Mouse (Mus musculus): ENCODE results near the gene Sytl3. TPM values are rescaled to one million over a fixed set of nuclear protein-coding genes. Genes with fewer than 3 reads are reported as not detected.

Sytl3 gene
- polyA plus RNA-seq, 1 experiment from 2014 or later, result 0.13 TPM

DNA sequence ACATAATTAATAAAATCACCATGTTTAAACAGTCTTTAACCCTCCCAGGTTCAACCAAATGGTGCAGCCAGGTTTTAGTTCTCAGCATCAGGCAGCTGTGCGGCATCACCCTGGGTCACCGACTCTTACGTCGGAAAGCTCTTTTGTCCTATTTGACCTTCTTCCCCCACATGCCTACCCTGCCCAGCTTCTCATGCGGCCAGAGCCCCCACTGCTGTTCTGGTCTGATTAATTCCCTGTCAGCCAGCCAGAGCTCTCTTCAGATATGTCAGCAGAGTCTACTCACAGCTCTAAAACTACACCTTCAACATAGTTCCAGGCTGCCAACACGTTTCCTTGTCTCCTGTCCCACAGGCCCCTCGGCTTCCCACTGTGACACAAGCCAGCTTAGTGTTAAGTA is 88.6 kb downstream of the Sytl3 start:
- Histone ChIP-seq H3K9me3 (ENCODE audit: low read depth, low read length) (no peaks in the 10 kb centered on the region), H3K27ac (ENCODE audit: low read depth) (no peak overlapping the region), H3K27me3 (ENCODE audit: insufficient read depth, low read length) (no peaks in the 10 kb centered on the region), H3K9ac (no peak overlapping the region), H3K4me1 (ENCODE audit: insufficient read depth) (peaks cover 2% of the 10 kb centered on the region), H3K4me2 (no peak overlapping the region), H3K4me3 (ENCODE audit: low read depth, low read length) (no peak overlapping the region), H3K36me3 (ENCODE audit: insufficient read depth) (peaks cover 46% of the 10 kb centered on the region; the same call in 1 of the 2 replicates)
- 53% methylated on average over 7 of the region's 7 CpGs for WGBS
- ATAC-seq (ENCODE audit: insufficient read depth) (no peak), DNase-seq (no peak)
- TF ChIP-seq CTCF (IDR thresholded peaks at IDR 0.05; ENCODE audit: low read depth), result no peak

DNA sequence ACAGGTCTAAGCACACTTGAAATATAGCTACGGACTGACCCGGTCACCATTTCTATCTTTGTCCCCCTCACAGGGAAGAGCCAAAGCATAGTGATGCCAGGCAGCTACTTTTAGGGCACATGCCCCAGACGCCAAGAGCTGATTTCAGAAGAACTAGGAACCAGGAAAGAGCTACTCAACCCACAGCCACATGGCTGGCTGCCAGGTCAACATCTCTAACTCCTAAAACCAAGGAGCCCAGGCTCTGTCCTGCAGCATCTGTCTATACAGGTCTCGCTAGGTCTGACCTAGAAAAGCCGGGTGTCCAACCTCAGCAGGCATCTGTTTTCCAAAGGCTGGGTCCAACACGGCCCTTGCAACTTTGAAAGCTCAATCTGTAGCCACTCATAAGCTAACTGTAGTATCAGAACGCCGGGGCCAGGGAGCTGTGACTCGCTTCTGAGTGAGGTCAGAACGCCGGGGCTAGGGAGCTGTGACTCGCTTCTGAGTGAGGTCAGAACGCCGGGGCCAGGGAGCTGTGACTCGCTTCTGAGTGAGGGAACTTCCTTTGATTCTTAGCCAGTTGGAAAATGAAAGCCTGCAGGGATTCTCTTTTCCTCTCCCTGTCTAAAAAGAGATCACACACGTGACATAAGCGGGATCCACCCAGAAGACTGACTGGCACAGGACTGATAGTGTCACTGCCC is 90.0 kb downstream of the Sytl3 start:
- WGBS, result 67% methylated on average over 17 of the region's 17 CpGs
- H3K36me3 ChIP-seq (ENCODE audit: insufficient read depth), result peaks cover 56% of the 10 kb centered on the region
- no peaks in the 10 kb centered on the region for H3K27me3 ChIP-seq (ENCODE audit: insufficient read depth, low read length)
- no peak for TF ChIP-seq CTCF (IDR thresholded peaks at IDR 0.05; ENCODE audit: low read depth)
- no peak overlapping the region for H3K4me2 ChIP-seq
- ATAC-seq (ENCODE audit: insufficient read depth) (no peak), DNase-seq (peak; percentile 38)
- no peaks in the 10 kb centered on the region for H3K9me3 ChIP-seq (ENCODE audit: low read depth, low read length)
- H3K4me3 ChIP-seq (ENCODE audit: low read depth, low read length), result no peak overlapping the region
- no peak overlapping the region for H3K27ac ChIP-seq (ENCODE audit: low read depth)
- H3K4me1 ChIP-seq (ENCODE audit: insufficient read depth), result no peaks in the 10 kb centered on the region; the same call in 1 of the 2 replicates
- no peak overlapping the region for H3K9ac ChIP-seq

DNA sequence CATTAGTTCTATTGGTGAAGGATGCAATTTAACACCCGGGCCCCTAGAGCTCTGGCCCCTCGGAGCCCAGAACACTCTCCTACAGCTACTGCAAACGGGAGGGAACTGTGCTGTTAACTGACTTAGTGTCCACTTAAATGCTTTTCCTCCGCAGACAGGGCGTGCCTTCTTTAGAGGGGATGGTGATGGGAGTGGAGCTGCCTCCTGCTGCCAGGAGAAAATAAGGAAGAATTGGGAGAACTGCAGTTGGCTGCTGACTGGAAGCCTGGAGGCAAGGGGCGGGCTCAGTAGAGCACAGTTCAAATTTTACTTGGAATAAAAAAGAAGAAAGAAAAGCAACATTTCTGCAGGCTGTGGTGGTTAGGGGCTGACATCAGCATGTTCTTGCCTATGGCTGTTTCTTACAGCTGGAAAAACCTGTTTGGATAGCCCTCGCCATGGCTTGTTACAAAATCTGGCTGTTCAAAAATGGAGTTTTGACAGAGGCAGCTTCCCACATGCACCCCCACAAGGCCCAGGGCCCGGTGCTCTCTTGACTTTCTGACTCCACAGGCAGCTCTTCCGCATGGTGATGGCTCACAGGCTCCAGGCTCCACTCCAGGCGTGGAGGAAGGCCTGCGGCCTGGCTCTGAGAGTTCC is 92.4 kb downstream of the Sytl3 start:
- Histone ChIP-seq H3K27ac (ENCODE audit: low read depth) (peak overlapping the region; percentile 1; the same call in 1 of the 2 replicates), H3K4me1 (ENCODE audit: insufficient read depth) (no peaks in the 10 kb centered on the region; the same call in 1 of the 2 replicates), H3K9me3 (ENCODE audit: low read depth, low read length) (no peaks in the 10 kb centered on the region), H3K4me2 (no peak overlapping the region), H3K4me3 (ENCODE audit: low read depth, low read length) (no peak overlapping the region), H3K9ac (no peak overlapping the region), H3K27me3 (ENCODE audit: insufficient read depth, low read length) (no peaks in the 10 kb centered on the region), H3K36me3 (ENCODE audit: insufficient read depth) (peaks cover 60% of the 10 kb centered on the region)
- 65% methylated on average over 11 of the region's 11 CpGs for WGBS
- ATAC-seq (ENCODE audit: insufficient read depth), result no peak
- TF ChIP-seq CTCF (IDR thresholded peaks at IDR 0.05; ENCODE audit: low read depth), result no peak
- peak; percentile 31 for DNase-seq

DNA sequence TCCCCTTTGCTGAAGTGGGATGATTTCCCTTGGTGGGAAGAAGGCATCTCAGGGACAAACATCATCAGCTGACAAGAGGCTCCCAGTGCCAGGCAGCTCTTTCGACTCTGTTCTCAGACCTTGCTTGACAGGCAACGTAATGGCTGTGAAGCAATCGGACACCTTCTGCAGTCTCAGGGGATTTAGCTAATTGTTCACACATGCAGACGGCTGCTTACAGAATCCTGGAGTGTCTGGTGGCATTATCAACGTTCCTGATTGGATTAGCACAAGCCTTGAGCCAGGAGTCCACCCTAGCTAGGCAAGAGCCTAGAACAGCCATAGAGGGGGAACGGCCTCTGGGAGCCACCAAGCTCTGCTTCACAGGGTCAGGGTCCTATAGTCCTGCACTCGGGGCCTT is 93.5 kb downstream of the Sytl3 start:
- Histone ChIP-seq H3K27me3 (ENCODE audit: insufficient read depth, low read length) (no peaks in the 10 kb centered on the region), H3K27ac (ENCODE audit: low read depth) (no peak overlapping the region), H3K4me2 (no peak overlapping the region), H3K4me1 (ENCODE audit: insufficient read depth) (no peaks in the 10 kb centered on the region; the same call in 1 of the 2 replicates), H3K4me3 (ENCODE audit: low read depth, low read length) (no peak overlapping the region), H3K9me3 (ENCODE audit: low read depth, low read length) (no peaks in the 10 kb centered on the region), H3K36me3 (ENCODE audit: insufficient read depth) (peaks cover 53% of the 10 kb centered on the region), H3K9ac (no peak overlapping the region)
- 62% methylated on average over 7 of the region's 7 CpGs for WGBS
- no peak for TF ChIP-seq CTCF (IDR thresholded peaks at IDR 0.05; ENCODE audit: low read depth)
- ATAC-seq (ENCODE audit: insufficient read depth) (no peak), DNase-seq (no peak)

DNA sequence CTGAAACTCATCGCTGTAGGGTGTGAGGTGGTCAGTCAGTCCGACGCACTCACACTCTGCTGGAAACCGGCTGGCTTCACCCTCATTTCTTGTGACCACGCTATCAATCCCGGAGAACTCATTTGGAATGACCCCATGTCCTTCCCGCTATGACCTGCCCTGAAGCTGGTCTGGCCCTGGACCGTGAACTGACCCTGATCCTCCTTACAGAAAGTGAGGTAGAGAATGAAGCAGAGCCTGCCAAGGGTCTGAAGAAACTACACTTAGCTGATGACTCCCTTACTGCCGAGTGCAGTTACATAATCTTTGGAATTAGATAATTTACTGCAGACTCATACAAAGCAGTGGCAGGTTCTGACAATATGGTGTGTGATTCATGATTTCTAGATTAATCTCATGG is 96.3 kb downstream of the Sytl3 start:
- 81% methylated on average over 9 of the region's 9 CpGs for WGBS
- no peak overlapping the region for H3K9ac ChIP-seq
- no peak for DNase-seq

DNA sequence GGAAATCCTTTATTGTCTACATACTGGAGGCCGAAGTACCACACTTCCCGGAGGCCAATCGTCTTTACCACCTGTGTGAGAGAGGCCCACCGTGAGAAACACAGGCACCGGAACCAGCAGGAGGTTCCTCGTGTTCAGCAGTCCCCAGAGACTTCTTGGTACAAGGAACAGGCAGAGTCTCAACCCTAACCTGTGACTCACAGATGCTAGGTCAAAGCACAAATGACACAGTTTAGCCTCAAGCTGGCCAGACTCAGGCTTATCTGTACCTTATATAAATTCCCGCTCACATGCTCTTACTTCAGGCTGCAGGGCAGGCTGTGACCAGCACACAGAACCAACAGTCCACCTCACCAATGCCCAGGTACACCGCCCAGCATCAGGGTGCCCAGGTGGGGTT is 97.0 kb downstream of the Sytl3 start:
- Histone ChIP-seq H3K27ac (ENCODE audit: low read depth) (no peak overlapping the region), H3K27me3 (ENCODE audit: insufficient read depth, low read length) (no peaks in the 10 kb centered on the region), H3K4me3 (ENCODE audit: low read depth, low read length) (no peak overlapping the region), H3K9ac (no peak overlapping the region), H3K36me3 (ENCODE audit: insufficient read depth) (peaks cover 42% of the 10 kb centered on the region), H3K9me3 (ENCODE audit: low read depth, low read length) (no peaks in the 10 kb centered on the region), H3K4me1 (ENCODE audit: insufficient read depth) (no peaks in the 10 kb centered on the region; the same call in 1 of the 2 replicates), H3K4me2 (no peak overlapping the region)
- WGBS, result 84% methylated on average over 8 of the region's 8 CpGs
- ATAC-seq (ENCODE audit: insufficient read depth) (no peak), DNase-seq (no peak)
- no peak for TF ChIP-seq CTCF (IDR thresholded peaks at IDR 0.05; ENCODE audit: low read depth)

More for the DNA sequence above, 96.3 kb downstream of the Sytl3 start:
- Histone ChIP-seq H3K27ac (ENCODE audit: low read depth) (no peak overlapping the region), H3K36me3 (ENCODE audit: insufficient read depth) (peaks cover 49% of the 10 kb centered on the region), H3K4me3 (ENCODE audit: low read depth, low read length) (no peak overlapping the region), H3K4me2 (no peak overlapping the region), H3K9me3 (ENCODE audit: low read depth, low read length) (no peaks in the 10 kb centered on the region), H3K4me1 (ENCODE audit: insufficient read depth) (no peaks in the 10 kb centered on the region; the same call in 1 of the 2 replicates), H3K27me3 (ENCODE audit: insufficient read depth, low read length) (no peaks in the 10 kb centered on the region)
- ATAC-seq (ENCODE audit: insufficient read depth), result no peak
- TF ChIP-seq CTCF (IDR thresholded peaks at IDR 0.05; ENCODE audit: low read depth), result no peak

DNA sequence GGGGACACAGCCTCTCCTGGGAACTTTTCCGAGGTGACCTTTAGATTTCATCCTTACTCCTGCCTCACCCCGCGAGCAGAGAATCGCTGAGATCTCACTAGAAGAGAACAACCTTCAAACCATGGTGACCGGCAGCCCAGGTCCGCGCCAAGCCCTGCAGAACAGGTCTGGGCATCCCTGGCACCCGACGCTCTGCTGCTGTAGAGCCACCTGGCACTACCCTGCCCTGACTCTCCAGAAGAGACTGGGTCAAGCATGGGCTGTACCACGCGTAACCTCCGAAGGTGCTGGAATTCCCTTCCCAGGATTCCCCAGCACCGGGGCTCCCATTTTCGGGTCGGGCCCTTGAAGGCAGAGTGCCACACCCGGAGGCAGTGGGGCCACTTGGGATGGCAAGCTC is 99.0 kb downstream of the Sytl3 start:
- WGBS, result 91% methylated on average over 16 of the region's 16 CpGs
- no peak for TF ChIP-seq CTCF (IDR thresholded peaks at IDR 0.05; ENCODE audit: low read depth)
- DNase-seq (no peak), ATAC-seq (ENCODE audit: insufficient read depth) (no peak)
- Histone ChIP-seq H3K27me3 (ENCODE audit: insufficient read depth, low read length) (no peaks in the 10 kb centered on the region), H3K4me3 (ENCODE audit: low read depth, low read length) (no peak overlapping the region), H3K9ac (no peak overlapping the region), H3K36me3 (ENCODE audit: insufficient read depth) (peaks cover 25% of the 10 kb centered on the region), H3K4me1 (ENCODE audit: insufficient read depth) (no peaks in the 10 kb centered on the region), H3K27ac (ENCODE audit: low read depth) (no peak overlapping the region), H3K9me3 (ENCODE audit: low read depth, low read length) (no peaks in the 10 kb centered on the region), H3K4me2 (no peak overlapping the region)

Data from lung, embryonic 14.5 days (tissue).